Mouse (Mus musculus): ENCODE measurements around the gene Cacna1c.

DNA sequence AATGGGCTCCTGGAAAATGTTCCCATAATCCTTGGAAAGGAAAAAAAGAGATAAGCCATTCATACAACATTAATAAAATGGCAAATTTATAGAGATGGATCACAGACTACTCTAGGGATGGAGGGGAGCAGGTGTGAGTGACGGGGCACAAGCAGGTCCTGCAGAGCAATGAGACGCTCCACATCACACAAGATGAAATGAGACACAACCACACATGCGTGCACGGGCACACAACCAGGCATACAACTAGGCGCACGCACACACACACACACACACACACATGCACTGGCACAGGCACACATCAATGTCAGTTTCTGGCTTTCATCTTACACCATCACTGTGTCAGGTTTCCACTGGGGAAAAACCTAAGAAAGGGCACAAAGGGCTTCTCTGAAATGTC lies 380.0 kb downstream of the Cacna1c start:
- TF ChIP-seq CTCF (conservative IDR thresholded peaks at IDR 0.05; ENCODE audit: low read length) (no peak), POU5F1 (IDR thresholded peaks at IDR 0.05; ENCODE audit: borderline replicate concordance, low read length) (no peak), NANOG (IDR thresholded peaks at IDR 0.05; ENCODE audit: borderline replicate concordance, low read length) (no peak)
